Mouse (Mus musculus): ENCODE measurements around the gene Dlk1.

GRCm38 (mm10) chr12:109437559-109438350, 14.9 kb upstream of the Dlk1 start:
- TF ChIP-seq MAX (IDR thresholded peaks at IDR 0.05) (no peak), CTCF (IDR thresholded peaks at IDR 0.05; ENCODE audit: control insufficient read depth, insufficient read depth, insufficient read length) (peak; percentile 70), USF1 (IDR thresholded peaks at IDR 0.05; ENCODE audit: low read depth) (no peak), MYOG (IDR thresholded peaks at IDR 0.05; ENCODE audit: control insufficient read depth, extremely low read depth, insufficient read length) (no peak), MYOD1 (IDR thresholded peaks at IDR 0.05; ENCODE audit: control insufficient read depth, insufficient read length, low read depth) (no peak)

All from C2C12 (cell line).